Mouse (Mus musculus) liver, adult (tissue): ENCODE data around the gene Pyroxd2.

ENCODE experiments used
- GATA4 ChIP-seq: IDR thresholded peaks from 2 replicates; pipeline ENCODE4 v1.6.1; 2014; ENCODE audit warnings: mild to moderate bottlenecking, low read length; ENCODE audit not compliant: insufficient replicate concordance

Gene Pyroxd2

DNA sequence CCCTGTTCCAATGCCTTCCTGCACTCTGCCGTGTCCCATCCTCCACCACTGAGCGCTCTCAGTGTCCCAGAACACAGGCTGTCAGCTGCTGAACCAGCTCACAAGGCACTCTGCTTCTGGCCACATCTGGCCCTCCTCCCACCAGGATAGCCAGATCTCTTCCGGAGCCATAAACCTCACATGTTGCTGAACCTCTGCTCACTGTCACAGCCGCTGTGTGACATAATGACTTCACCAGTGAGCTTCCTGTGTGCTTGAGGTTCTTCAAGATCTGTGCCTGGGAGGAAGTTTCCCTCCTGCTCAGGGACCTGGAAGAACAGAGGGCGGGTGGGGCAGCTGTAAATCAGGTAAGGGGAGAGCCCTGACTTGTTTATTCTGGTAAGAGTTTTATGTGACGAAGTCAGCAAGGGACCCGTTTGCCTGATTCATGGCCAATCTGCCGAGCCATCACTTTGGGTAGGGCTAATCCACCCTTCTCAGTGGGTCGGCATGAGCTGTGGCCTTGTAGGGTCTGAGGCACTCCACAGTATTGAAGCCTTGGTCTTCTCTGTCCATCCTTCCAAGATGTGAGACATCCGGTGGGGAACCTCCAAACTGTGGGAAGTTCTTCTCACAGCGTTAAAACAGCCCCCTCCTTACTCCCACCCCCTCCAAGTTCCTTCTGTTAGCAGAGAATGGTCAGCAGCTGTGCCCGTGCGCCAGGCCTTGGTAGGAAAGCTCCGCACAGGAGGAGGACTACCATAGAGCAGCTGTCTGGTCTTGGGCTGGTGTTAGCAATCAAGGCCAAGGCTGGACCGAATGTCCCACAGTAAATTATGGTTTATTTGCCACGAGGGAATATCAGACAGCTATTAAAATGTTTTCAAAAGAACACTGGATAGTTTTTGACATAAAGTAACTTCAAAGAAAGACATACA is 27.3 kb downstream of the Pyroxd2 start:
- no peak for TF ChIP-seq GATA4

DNA sequence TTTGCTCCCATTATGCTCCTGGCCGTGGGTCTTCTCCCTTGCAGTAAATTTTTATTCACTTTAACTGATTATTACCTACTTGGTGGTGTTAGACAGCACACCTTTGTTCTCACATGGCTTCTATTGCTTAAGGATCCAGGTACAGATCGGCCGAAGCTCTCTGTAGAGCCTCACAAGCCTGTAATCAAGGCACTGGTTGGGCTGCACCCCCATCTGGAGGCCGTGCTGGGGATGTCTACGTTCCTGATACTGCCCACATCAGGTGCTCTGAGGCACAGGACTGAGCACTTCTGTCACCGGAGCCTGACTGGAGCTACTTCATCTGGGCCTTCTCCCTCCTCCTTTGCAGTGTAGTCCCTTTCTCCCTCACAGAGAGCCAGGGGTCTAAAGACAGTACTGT is 29.3 kb downstream of the Pyroxd2 start:
- TF ChIP-seq GATA4 = no peak

DNA sequence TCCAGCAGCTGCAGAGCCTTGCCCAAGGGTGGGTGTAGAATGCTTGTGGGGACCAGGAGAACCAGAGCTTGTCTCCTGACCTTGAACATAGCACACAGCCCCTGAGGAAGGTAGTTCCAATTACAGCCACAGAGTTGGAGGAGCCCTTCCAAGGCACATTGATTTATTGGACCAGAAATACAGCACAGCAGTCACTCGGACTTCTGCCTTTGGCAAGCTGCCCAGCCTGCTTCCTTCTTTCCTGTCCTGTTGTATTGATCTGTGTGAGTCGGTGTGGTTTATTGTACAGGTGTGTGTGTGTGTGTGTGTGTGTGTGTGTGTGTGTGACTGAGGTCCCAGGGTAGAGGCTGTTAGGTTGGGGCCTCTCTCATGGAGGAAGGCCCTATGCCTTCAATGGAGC is 30.1 kb downstream of the Pyroxd2 start:
- no peak for TF ChIP-seq GATA4

DNA sequence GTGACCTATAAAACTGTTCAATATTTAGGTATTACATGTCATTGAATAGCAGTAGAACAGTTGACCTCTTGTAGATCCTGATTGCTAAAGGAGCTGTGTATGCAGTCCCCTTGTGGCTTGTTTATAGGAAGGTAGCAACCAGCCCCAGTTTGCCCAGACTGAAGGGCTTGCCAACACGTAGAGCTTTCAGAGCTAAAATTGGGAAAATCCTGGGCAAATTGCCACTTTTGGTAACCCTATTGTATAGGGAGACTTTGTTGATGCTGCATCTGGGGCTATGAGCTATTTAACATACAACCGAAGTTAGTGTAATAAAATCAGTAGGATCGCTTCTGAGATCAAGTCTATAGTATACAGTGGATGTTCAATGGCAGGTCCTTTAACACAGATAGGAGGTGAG is 34.5 kb downstream of the Pyroxd2 start:
- TF ChIP-seq GATA4 = no peak

DNA sequence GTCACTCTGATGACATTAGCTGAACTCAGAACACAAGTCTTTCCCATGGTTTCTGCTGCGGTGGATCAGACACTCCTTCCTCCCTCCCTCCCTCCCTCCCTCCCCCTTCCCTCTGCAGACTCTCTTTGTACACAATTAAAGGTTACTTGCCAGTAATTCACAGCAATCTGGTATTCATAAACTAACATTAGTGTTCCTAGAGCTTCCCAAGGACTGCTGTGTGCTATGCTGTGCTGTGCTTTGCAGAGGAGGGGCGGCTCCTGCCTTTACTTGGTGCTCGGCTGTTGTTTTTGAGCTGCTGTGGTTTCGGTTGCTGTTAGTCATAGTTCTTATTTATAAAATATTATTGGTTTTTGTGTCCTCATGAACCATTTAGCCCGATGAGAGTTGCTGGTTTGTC is 34.9 kb downstream of the Pyroxd2 start:
- TF ChIP-seq GATA4 = no peak

DNA sequence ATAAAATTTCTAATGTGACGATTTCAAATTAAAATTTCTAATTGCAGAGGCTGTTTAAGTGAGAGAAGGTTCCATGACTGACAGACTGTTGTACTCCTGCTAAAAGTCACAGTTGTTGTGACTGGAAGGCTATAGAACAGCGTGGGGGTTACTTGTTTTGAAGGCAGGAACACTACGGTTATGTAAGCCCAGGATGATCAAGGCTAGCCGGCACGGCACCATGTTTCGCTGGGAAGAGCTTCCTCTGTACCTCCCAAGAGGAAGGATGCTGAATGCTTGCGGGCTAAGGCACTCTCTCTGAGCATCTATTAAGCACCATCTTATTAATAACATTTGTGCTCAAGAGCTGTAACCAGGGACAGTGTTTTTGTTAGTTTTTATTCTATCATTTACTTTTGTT is 36.1 kb downstream of the Pyroxd2 start:
- no peak for TF ChIP-seq GATA4

DNA sequence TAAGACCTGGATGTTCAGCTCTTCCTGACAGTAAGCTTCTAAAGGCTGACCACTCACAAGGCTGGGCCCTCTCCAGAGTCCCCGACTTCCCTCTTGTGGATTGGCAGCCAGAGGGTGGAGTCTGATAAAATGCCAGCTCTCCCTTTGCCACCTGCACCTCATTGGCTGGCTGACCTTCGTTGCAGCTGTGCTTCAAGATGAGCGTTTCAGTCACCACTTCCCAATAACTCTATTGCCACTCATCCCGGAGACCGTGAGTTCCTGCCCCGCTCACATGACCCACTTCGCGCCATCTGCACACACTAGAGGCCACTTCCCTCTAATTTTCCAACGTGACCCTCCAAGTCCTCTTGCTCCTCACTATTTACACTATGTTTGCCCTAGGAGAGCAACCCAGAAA is 38.8 kb downstream of the Pyroxd2 start:
- TF ChIP-seq GATA4 = no peak

DNA sequence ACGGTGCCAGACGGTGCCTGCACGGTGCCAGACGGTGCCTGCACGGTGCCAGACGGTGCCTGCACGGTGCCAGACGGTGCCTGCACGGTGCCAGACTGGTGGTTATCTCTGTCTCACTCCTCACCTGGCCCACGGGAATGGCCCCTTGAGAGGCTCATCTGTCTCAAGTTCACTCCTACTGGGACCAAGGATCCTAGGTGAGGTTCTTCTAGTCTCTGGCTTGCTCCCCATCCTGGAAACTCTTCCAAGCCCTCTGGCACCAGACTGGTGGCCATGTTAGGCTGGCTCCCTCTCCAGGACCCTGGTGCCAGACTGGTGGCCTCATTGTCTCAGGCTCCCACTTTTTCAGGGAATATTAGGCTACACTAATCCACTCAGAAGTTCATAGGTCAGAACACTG is 53.1 kb downstream of the Pyroxd2 start:
- no peak for TF ChIP-seq GATA4

DNA sequence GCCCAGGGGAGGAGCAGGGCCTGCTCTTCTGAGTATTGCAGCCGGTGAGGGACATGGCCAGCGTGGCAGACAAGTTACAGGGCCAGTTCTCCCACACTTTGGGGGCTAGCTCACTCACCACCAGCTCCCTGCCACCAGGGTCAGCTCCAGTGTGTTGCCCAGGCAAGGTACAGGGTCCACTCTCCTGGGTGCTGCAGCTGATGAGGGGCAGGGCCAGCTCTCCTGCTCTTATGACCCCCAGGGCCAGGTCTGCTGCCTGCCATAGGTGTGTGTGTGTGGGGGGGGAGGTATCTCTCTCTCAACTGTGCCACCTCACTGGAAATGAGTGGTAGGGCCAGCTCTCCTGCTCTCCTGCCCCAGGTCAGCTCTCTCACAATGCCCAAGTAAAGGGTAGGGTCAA is 54.0 kb downstream of the Pyroxd2 start:
- TF ChIP-seq GATA4 = no peak

DNA sequence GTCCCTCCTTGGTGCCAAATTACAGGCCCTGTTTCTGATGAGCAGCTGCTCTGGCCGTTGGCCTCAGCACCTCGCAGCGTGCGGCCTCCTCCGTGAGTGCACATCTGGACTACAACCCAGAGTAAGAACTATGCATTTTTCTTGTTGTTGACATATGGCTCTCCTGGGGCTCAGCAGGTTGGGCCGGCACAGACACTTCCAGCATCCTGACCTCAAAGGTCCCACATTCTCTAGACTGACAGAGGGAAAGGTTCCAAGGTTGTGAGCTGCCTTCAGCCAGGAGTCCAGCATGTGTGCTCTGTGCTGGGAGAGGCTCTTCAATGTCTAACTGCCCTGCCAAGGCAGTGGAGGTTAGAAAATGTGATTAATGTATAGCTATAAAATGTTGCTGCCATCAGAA is 55.2 kb downstream of the Pyroxd2 start:
- TF ChIP-seq GATA4 = no peak

DNA sequence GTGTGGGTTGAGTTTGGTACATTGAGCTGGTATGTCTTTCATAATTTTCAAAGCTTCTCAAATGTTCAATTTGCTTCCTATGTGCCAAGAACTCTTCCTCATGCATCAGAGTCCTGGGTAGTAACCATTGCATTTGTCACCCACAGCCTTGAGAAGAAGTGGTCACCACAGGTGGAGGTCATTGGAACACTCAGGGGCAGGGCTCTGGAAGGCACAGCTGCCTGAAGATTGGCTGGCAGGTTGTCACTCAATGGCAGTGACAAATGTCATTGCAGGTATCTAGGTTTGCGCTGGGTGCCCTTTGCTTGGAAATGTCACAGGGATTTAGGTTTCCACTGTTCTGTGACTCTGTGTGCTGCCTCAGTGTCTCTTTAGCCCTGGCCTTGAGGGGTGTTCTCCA is 62.3 kb downstream of the Pyroxd2 start:
- no peak for TF ChIP-seq GATA4

DNA sequence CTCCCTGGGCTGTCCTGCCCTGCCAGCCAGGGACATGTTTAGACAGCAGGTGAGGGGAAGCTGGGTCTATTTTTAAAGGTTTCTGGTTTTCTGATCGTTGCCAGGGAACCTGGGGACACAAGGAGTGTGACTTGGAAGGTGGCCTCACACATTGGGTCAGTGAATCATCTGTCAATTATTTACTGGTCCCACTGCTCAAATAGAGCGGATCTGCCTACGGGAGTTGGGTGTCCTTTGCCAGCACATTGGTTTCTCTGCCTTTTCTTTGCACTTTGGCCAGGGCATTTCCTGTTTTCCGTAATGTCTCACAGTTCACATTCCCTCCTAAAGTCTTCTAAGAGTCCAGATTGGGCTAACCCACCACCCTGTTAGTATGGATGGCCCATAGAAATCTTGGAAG is 62.8 kb downstream of the Pyroxd2 start:
- no peak for TF ChIP-seq GATA4

DNA sequence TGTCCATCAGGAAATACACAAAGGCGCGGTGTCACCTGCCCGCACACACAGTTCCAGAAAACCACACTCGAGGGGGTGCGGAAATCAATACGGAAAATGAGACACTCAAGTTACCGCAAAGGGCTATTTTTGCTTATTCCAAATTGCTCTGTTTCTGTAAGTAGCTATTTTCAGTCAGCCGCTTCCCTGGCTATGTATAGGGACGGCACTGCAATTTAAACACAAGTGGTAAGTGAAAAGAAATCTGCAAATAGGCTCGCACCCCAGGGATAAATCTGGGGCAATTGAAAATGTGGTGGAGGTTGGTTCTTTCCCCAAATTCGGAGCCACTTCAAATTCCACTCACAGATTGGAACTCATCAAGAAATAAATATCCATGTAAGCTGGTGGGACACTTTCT is 63.3 kb downstream of the Pyroxd2 start:
- no peak for TF ChIP-seq GATA4

DNA sequence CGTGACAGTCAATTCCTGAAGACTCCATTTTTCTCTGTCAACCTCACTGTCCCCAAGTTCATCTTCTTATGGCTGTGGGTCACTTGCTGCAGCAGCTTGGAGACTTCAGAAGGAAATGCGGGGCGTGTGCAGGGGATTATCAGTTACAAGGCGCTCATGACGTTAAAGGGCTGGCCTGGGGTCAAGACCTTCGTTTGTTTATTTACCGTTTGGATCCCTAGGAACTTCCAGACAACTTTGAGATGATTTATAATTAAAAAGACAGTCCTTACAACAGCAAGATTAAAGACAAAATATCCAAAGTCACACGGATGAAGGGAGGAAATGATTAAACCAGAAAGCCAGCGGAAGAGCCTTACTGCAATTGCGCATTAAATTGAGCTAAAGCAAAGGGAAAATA is 74.4 kb downstream of the Pyroxd2 start:
- TF ChIP-seq GATA4 = peak; percentile 67; the same call in 1 of the 2 replicates

DNA sequence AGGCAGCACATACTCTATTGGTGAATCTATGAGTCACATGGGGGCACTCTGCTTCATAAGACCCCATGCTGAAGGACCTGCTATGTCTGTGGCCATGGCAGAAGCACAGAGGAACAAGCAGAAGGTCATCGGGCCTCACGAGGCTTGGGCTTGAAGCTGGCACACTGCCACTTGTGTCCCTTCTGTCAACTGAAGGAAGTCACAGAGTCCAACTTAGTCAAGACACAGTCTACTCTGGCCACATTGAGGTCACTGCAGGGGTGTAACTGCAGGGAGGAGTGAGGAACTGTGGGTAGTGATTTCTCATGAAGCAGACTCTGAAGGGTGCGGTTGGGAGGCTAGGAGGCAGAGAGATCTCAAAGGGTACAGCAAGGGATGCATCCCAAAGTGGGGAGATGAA is 75.1 kb downstream of the Pyroxd2 start:
- no peak for TF ChIP-seq GATA4

DNA sequence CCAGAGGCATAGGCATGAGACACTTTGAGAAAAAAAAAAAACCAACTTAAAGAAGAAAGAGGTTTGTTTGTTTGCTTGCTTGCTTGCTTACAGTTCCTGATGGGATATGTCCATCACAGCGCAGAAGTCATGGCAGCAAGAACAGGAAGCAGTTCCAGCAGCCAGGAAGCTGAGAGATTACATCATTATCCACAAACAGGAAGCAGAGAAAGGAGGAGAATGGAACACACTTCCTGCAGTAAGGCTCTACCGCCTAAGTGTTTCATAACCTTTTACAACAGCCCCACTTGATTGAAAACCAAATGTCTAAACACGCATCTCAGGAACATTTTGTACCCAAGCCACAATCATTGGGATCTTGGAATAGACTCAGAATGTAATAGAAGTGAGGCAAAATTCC is 75.6 kb downstream of the Pyroxd2 start:
- no peak for TF ChIP-seq GATA4
